Mouse (Mus musculus) mature B cell (primary cell): ENCODE measurements around the gene Tbc1d13.
"Not testable (repeated sequence)": the region's sequence is repeated elsewhere in the genome, so short reads cannot be mapped to it uniquely, and the experiment has no call there.

Experiments
- in situ Hi-C: fragments of 300-500 bp; cut with MboI; formaldehyde crosslinking; loops from 2 replicates; pipeline ENCODE4 v1.14.3; 2019

The Tbc1d13 gene

DNA sequence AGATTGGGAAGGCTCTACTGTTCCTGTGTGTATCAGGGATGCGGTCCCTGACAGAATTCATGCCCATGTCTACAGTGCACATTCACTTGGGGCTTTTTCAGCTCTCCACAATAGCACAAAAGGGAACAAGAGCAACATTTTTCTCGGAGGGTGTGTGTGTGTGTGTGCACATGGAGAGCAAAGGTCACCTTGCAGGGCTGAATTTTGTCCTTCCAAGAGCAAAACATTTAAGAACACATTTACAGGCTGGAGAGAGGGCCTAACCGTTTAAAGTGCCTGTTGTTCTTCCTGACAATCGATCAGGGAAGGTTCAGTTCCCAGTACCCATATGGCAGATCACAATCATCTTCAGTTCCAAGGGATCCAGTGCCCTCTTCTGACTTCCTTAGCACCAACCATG is 3.4 kb upstream of the Tbc1d13 start:
- in situ Hi-C loops: no loop called here

DNA sequence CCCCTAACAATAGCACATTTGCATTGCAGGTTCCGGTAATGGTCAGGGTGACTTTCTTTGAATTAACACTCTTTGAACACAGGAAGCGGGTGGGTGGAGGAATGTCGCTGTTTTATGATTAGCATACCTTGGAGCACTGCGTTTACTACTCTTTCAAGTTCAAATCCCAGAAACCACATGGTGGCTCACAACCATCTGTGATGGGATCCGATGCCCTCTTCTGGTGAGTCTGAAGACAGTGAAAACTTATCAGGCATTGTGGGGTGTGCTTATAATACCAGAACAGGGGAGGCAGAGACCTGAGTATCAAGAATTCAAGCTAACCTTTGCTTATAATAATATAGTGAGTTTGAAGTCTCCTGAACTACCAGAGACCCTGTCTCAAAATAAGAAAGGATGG is 2.3 kb upstream of the Tbc1d13 start:
- in situ Hi-C loops: not testable (repeated sequence)

DNA sequence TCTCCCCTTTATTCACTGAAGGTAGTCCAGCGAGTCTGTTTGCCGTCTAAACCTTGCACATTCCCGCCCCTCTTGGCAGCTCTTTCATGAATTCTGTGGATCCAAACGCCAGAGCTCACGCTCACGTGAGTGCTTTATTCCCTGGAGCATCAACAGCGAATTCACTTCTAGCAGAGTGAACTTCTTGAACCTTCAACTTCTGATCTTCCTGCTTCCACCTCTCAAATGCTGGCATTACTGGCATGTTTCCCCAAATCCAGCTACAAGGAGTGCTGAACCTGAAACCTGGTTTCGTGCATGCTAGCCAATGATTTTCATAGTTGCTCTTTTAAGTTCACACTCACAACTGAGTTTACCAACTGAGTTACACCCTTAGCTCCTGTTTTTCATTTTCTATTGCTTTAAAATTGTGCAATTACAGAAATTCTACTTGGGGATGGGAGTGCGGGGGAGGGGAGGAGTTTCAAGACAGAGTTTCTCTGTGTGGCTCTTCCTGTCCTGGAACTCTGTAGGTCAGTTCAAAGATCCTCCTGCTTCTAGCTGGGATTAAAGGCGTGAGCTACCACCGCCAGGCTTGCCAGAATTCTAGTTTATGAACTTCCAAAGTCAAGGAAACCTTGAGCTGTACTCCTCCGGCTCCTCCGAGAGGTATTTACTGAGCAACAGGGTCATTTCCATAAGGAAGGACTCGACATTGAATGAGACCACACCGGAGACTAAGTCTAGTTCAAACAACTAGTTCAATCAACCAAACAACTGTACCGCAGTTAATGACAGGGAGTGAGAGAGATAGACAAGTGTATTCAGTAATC is 539 bp upstream of the Tbc1d13 start:
- in situ Hi-C loops: no loop called here

DNA sequence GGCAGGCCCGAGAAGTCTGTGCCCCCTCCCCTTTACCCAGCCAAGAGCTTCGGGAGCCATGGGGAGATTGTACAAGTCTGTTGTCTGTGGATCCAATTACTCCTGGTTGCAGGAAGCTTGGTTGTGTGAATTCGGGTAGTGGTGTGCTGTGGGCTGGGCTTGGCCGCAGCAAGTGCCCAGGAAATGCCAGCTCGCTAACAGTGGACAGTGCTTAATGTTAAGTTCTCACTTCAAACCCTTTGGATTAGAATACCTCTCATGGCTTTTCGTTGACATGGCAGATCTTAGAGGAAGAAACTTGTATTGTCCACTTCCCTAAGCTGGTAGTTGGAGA is 799 bp downstream of the Tbc1d13 start:
- in situ Hi-C loops: no loop called here

DNA sequence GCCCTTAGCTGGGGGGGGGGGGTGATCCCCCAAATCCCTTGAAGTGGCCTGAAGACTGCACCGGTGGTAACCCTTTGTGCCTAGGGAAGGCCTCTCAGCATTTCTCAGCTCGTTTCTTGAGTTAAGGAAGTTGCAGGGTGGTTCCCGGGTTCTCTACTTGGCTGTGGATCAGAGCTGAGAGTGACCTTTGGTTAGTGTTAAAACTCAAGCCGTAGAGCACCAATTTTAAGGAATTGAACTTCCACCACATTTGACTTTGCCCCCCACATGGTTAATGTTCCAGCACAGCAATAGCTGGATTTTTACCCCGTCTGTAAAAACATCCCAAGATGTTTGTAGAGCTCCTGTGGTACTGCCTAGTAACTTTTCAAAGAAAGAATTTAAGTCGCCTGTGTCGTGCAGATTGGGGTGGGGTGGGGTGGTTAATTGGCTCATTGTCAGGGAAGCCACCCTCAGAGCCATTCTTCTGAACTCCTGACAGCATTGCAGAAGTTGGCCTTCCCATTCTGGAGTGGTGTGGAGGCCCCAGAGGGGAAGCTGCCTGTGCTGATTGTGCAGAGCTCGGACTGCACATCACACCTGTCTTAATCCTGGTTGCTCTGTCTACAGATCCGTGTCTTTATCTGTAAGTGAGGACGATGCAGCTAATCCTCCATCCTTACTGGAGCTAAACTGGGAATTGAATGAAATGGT is 1.5 kb downstream of the Tbc1d13 start:
- in situ Hi-C loops: no loop called here

DNA sequence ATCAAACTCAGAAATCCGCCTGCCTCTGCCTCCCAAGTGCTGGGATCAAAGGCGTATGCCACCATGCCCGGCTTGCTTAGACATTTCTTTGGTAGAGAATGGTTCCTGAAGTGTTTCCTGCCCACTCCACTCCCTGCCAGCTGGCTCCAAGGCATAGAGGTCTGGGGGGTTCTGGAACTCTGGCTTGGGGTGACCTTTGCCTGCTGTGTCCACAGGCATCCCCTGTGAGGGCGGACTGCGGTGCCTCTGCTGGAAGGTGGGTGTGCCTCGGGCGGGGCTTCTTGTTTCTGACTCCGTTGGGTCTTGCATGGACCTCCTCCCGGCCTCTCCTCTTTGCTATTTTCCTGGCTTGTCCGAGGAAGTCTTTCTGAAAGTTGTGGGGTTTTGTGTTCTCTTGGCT is 2.9 kb downstream of the Tbc1d13 start:
- in situ Hi-C loops: no loop called here

DNA sequence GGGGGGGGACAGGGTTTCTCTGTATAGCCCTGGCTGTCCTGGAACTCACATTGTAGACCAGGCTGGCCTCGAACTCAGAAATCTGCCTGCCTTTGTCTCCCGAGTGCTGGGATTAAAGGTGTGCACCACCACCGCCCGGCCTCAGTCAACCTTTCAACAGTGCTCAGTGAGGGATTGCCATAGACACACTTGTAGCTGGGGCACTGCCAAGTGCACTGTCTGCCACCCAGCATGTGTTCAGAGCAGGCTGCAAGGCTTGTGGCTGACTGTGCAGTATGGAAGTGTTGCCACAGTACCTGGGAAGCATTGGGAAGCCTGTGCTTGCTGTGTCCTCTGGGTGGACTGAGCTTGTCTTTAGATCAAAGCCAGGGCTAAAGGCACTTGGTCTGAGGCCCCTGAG is 6.5 kb downstream of the Tbc1d13 start:
- in situ Hi-C loops: not testable (repeated sequence)

DNA sequence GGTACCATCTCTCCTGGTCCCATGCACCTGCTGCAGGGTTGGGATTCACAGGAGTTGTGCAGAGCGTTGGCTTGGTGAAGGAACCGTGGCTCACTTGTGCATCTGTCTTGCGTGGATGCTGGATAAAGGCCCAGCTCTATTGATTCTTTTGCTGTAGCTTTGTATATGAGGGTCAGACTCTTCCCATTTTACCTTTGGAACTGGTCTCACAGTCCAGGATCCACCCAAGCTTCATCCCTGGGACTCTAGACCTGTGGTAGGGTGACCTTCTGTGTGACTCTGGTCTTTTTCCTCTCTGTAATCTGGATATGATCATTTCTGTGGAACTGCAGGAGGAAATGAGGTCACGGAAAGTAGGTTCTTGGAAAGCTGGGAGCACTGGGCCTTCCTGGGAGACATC is 10.9 kb downstream of the Tbc1d13 start:
- in situ Hi-C loops: no loop called here

DNA sequence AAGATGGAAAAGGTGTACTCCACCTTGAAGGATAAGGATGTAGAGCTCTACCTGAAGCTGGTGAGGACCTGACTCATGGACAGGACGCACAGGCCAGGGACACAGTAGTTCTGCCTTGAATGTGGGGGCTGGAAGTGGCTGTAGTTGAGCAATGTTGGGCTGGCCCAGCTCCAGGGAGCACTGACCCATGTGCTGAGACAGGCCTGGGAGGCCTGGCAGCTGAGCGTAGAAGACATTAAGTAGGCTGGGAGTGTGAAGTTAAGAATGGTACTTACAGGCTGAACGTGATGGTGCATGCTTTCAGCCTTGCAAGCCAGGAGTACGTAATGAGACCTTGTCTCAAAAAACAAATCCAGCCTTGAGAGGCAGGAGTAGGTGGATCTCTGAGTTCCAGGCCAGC is 13.9 kb downstream of the Tbc1d13 start:
- in situ Hi-C loops: no loop called here

DNA sequence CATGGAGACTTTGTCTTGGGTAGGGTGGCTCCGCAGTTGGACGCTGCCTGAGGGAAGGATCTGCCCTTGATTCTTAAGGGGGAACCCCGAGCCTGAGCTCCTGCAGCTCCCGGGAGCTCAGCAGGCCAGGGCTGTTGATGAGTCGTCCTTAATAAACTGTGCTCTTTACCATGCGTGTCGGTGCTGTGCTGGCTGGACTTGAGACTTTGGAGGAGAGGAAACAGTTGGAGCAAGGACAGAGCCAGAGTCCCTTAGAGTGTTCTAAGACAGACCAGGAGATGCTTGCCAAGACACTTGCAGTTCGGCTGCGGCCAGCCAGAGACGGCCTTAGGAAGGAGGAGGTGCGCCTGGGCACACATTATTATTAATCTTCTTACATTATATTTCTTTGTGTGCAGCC is 18.3 kb downstream of the Tbc1d13 start:
- in situ Hi-C loops: no loop called here

DNA sequence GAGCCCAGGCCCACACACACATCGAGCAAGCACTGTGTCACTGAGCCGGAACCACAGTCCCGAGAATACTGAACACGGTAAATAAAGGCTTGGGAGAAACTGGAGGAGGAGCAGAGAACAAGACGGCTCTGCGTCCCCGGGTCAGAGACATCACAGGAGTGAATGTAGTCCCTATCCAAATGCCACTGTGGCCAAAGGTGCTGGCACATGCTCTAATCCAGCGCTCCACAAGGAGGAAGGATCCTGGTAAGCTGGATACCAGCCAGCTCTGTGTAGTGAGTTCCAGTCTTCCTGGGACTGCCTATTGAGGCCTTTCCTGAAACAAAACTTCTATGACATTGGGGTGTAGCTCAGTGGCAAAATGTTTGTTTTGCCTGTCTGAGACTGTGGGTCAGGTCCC is 19.1 kb downstream of the Tbc1d13 start:
- in situ Hi-C loops: no loop called here

DNA sequence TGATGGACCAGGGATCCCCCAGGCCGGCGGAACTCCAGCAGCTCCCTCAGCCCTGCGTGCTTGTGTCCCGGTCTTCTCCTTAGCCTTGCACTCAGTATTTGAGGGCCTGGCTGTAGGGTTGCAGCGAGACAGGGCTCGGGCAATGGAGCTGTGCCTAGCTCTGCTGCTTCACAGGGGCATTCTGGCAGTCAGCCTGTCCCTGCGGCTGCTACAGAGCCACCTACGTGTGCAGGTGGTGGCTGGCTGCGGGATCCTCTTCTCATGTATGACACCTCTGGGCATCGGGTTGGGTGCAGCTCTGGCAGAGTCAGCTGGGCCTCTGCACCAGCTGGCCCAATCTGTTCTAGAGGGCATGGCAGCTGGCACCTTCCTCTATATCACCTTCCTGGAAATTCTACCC is 26.3 kb downstream of the Tbc1d13 start:
- in situ Hi-C loops: not testable (repeated sequence)

DNA sequence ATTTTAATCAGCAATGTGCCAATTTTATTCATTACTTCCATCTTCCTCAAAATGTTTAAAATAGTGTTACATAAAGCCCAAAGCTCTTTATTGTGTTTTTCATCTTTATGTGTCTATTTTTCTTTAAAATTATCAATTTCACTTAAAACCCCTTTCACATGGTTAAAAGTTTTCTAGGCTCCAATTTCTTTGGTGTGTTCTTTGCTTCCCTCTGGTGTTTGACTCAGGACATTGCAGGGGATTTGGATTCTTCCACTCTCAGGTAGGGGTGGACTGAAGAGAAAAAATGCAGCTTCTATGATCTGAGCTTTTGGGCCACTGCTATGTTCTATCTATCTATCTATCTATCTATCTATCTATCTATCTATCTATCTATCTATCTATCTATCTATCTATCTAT is 28.3 kb downstream of the Tbc1d13 start:
- in situ Hi-C loops: no loop called here

DNA sequence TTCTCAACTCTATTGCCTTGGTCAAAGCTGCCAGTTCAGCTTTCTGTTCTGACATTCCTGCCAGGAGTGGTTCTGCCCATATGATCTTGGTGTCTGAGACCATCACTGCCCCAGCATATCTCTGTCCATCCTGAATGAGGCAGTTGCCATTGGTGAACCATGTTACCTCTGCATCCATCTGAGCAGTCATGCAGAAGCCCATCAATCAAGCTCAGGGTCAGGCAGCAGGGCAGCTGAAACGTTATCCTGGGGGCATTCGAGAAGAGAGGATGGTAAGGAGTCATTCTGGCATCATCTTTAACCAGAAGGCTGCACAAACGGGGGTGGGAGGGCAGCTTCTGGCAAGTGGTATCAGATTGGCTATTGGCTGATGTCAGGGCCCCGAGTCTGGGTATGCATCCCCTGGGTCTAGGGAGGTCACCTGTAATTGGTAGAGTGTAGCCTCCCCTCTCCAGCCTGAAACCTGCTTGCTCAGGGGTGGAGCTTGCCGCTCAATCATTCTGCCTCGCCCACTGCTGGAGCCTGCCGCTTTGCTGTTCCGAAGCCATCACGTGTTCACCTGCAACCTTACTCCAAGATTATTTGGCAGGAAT is 30.9 kb downstream of the Tbc1d13 start:
- in situ Hi-C loops: no loop called here

DNA sequence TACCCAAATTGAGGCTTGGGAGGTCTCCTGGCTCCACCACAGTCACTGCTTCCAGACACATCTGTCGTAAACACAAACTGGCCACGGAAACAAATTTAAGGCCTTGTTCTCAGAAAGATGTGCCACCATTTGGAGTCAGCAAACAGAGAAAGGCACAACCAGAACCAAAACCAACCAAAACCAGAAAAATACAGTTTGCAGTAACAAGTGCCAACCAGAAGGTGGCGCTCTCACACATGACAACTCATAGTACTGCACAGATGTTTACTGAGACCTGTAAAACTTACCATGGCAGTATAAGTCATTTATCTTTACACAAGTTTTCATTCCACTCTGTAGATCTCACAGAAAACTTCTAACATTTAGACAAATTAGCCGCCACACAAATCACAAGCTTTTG is 33.1 kb downstream of the Tbc1d13 start:
- in situ Hi-C loops: no loop called here

DNA sequence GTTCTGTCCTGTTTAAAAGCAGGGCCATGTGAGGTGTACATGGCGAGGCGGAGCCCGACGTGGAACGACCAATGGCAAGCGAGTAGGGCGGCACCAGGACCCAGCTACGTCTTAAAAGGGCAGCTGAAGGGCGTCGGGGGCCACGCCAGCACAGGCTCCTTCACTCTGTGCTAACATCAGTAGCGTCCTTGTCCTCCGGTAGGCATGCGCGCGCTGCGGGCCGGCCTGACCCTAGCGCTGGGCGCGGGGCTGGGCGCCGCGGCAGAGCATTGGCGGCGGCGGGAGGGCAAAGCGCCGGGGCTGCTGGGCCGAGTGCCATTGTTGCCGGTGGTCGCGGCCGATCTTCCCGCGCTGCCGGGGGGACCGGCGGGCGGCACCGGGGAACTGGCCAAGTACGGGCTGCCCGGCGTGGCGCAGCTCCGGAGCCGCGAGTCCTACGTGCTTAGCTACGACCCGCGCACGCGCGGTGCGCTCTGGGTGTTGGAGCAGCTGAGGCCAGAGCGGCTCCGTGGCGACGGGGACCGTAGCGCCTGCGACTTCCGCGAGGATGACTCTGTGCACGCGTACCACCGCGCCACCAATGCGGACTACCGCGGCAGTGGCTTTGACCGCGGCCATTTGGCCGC is 37.9 kb downstream of the Tbc1d13 start, which contains the start of gene Endog:
TSS of gene Endog (plus strand) at position 123 of the 626 bp plus-strand sequence.
- in situ Hi-C loops: no loop called here

DNA sequence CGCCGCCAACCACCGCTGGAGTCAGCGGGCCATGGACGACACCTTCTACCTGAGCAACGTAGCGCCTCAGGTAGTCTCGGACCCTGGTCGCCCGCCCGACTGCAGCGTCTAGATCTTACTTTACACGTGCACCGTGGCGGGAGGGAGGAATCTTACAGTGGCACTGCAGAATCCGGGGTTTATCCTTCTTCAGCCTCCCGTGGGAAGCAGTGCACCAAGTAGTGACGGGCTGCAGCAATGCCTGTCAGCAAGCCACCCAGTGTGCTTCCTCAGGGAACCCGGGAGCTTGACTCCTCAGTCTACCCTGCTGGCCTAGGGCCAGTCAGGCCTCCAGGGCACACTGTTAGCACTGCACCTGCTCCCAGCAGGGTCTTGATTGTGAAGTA is 38.4 kb downstream of the Tbc1d13 start:
- in situ Hi-C loops: no loop called here

DNA sequence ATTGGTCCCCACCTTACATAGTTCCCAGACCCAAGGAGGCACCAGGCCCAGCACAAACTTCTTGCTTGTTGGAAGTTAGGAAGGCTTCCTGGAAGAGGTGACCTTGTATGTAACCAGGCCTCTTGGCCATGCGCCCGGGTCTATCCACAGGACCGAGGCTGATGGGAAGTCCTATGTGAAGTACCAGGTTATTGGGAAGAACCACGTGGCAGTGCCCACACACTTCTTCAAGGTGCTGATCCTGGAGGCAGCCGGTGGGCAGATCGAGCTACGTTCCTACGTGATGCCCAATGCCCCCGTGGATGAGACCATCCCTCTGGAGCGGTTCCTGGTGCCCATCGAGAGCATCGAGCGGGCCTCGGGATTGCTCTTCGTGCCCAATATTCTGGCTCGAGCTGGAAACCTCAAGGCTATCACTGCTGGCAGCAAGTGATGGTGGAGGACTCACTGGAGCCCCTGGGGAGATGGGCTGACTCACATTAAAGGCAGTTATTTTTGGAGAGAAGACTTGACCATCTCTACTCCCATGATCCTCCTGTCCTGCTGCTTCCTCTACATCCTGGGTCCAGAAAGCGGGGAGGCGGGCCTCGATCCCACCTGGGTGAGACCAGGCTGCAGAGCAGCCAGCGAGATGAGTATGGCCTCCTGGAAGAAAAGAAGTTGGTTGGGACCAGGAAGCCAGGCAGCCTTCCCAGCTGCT is 40.1 kb downstream of the Tbc1d13 start:
- in situ Hi-C loops: no loop called here

DNA sequence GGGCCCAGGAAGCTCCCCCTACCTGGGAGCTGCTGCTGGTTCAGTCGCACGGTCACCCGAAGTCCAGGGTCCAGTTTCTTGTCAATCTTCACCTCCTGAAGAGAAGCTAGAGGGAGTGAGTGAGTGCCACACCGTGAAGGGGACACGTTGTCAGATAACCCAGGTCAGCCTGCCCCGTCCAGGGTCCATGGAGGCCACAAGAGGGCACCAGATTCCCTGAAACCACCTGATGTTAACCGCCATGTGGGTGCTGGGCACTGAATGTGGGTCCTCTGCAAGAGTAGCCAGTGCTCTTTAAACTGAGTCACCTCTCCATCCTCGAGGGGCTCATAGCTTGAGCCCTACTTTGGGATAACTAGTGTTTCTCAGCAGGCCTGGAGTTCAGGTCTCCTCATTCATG is 42.4 kb downstream of the Tbc1d13 start:
- in situ Hi-C loops: no loop called here

DNA sequence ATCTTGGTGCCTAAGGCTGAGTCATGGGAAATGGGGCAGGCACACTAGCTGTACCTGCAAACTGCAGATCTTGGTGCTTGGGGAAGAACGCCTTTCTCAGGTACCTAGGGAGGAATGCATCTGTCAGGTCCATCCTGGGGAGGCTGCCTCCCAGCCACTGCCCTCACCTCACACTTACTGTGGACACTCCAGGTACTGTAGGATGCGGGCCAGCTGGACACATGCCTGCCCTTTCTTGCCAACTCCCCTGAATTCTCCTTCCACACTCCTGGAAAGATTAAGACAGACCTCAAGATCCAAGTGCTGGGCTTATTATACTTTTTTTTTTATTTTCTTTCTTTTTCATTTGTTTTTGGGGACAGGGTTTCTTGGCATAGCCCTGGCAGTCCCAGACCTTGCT is 43.0 kb downstream of the Tbc1d13 start:
- in situ Hi-C loops: no loop called here

DNA sequence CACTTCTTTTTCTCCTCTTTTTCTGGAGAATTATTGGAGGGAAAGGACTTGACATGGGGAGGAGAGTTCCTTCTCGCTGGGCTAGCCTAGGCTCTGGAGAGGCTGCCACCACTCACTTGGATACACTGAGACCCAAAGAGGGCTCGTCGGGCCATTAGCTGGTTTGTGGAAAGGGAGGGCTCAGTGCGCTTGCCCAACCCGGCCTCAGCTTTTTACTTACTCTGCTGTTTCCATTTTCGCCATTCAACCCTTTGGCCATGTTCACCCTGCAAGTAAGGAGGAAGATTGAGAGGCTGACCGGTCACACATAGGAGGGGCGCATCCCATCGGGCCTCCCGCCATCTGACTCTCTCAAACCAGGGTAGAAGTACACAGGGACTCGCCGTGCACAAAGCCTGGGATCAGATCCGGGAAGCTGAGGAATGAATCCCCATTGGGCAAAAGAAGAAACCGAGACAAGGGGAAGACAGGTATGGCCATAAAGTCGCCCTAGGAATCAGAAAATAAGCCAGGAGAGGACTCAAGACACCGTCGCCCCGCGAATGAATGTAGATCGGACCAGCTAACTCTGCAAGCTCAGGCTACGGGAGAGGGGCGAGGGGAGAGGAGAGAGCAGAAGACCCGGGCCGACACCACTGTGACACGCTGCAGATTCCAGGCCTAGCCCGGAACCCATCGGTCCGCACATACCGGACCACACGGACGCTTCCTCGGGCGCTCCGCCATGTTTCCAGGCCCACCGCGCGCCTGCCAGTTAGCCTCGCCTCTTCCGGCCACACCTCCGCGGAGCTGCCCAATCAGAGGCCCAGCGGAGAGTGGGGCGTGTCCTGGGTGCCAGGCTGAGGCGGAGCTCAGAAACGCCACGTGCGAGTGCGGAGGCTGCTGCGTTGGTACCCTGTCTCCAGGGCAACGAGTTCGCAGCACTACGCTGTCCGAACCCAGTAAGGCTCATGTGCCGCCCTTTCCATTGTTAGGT is 44.4 kb downstream of the Tbc1d13 start, which contains the start of gene Spout1:
TSS of gene Spout1 (minus strand) at position 760 of the 976 bp plus-strand sequence.
- in situ Hi-C loops: no loop called here
